Mouse (Mus musculus): ENCODE data around the gene Nap1l2. TPM values are rescaled to one million over a fixed set of nuclear protein-coding genes. Genes with fewer than 3 reads are reported as not detected.
"Not testable (repeated sequence)": the region's sequence is repeated elsewhere in the genome, so short reads cannot be mapped to it uniquely, and the experiment has no call there.

Nap1l2 gene
- polyA plus RNA-seq (2015; fragmentation: Nextera tagmentation; extraction: Ambion mirVana) = 0.82 and 1.4 TPM in 2 replicates

GRCm38 (mm10) chrX:103186431-103186786 is at the start of gene Nap1l2:
Gene Nap1l2, minus strand, starts transcription at chrX:103186640.
- H3K27me3 ChIP-seq = peaks cover 46% of the 10 kb centered on the region
- H3K4me3 ChIP-seq (replicated peaks) = peak within 1 kb of the TSS; percentile 44
- no peaks in the 10 kb centered on the region for H3K9me3 ChIP-seq (replicated peaks)
- 0 out of 2 replicates have a peak, but pooled peaks have one; percentile 52 for ATAC-seq (replicated peaks; ENCODE audit: low FRiP score)
- no peaks in the 10 kb centered on the region for H3K4me1 ChIP-seq
- WGBS = 20% methylated on average over 13 of the region's 13 CpGs
- peak within 1 kb of the TSS; percentile 62 for H3K4me2 ChIP-seq
- no peaks in the 10 kb centered on the region for H3K36me3 ChIP-seq
- H3K9ac ChIP-seq = no peak within 1 kb of the TSS
- H3K27ac ChIP-seq = no peak within 1 kb of the TSS

DNA sequence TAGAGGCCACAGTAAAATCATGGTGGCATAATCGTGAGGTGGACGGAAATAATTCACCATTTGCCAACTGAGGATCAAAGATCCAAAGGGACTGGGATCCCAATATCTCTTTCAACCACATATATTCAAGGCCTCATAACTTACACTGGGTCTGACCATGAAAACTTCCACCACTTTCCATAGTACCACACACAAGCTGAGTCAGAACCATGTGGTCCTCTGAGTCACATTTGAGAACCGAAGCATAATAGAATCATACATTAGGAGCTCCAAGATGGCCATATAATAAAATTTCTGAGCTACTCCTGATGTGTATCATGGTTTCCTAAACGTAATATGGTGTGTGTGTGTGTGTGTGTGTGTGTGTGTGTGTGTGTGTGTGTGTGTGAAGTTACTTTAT is 28.8 kb upstream of the Nap1l2 start:
- no peak overlapping the region for H3K4me2 ChIP-seq
- H3K4me3 ChIP-seq (replicated peaks) = no peak overlapping the region
- no peak for ATAC-seq (replicated peaks; ENCODE audit: low FRiP score)
- H3K27me3 ChIP-seq = peaks cover 47% of the 10 kb centered on the region
- WGBS = 76% methylated on average over 4 of the region's 4 CpGs
- H3K36me3 ChIP-seq = no peaks in the 10 kb centered on the region
- H3K27ac ChIP-seq = no peak overlapping the region
- H3K9ac ChIP-seq = no peak overlapping the region
- no peaks in the 10 kb centered on the region for H3K9me3 ChIP-seq (replicated peaks)
- H3K4me1 ChIP-seq = no peaks in the 10 kb centered on the region

- no peak for ATAC-seq (replicated peaks; ENCODE audit: low FRiP score)
- H3K27ac ChIP-seq = no peak overlapping the region
- H3K4me3 ChIP-seq (replicated peaks) = peak overlapping the region; percentile 44
These were observed 389 bp upstream of the Nap1l2 start for GRCm38 (mm10) chrX:103186829-103187228.

DNA sequence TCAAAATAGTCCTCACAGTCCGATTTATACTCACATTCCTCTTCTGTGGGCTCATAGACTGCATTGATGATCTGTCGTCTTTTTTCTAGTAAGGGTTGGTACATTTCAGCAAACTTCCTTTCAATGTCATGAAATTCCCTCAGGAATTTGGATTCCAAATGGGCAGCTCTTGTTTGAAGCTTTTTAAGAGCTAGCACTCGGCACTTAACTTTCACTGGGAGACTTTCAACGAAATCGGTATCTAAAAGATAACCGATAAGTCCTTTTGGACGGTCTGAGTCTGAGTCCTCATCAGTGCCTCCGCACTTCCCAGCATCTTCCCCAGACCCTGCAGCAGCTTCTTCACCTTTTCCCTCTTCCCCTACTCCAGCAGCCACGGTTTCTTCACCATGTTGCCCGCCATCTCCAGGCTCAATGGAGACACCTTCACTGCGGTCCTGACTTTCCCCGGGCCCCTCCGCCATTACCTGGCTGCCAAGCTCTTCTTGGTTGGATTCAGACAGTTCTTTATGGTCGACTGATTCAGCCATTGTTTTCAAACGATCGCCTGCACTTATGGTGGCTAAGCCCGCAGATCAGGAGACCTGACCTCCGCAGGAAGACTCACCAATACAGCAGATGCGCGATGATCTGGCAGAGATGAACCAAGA is 534 bp downstream of the Nap1l2 start:
- Histone ChIP-seq H3K9ac (no peak overlapping the region), H3K4me2 (peak overlapping the region; percentile 62), H3K27ac (no peak overlapping the region), H3K36me3 (no peaks in the 10 kb centered on the region), H3K4me3 (replicated peaks) (peak overlapping the region; percentile 44), H3K4me1 (no peaks in the 10 kb centered on the region), H3K9me3 (replicated peaks) (no peaks in the 10 kb centered on the region), H3K27me3 (peaks cover 49% of the 10 kb centered on the region)
- 23% methylated on average over 20 of the region's 20 CpGs for WGBS
- ATAC-seq (replicated peaks; ENCODE audit: low FRiP score) = no peak

More at GRCm38 (mm10) chrX:103186829-103187228, 389 bp upstream of the Nap1l2 start:
- Histone ChIP-seq H3K36me3 (no peaks in the 10 kb centered on the region), H3K4me1 (no peaks in the 10 kb centered on the region), H3K9me3 (replicated peaks) (no peaks in the 10 kb centered on the region), H3K9ac (no peak overlapping the region), H3K4me2 (peak overlapping the region; percentile 62), H3K27me3 (peaks cover 42% of the 10 kb centered on the region)
- WGBS = 19% methylated on average over 1 of the region's 1 CpGs

GRCm38 (mm10) chrX:103183536-103183935 is 2.9 kb downstream of the Nap1l2 start:
- Histone ChIP-seq H3K4me2 (no peak overlapping the region), H3K36me3 (no peaks in the 10 kb centered on the region), H3K27ac (no peak overlapping the region), H3K9ac (no peak overlapping the region), H3K9me3 (replicated peaks) (no peaks in the 10 kb centered on the region), H3K27me3 (peaks cover 46% of the 10 kb centered on the region), H3K4me1 (no peaks in the 10 kb centered on the region), H3K4me3 (replicated peaks) (no peak overlapping the region)
- no peak for ATAC-seq (replicated peaks; ENCODE audit: low FRiP score)

- H3K9me3 ChIP-seq (replicated peaks) = no peaks in the 10 kb centered on the region
- no peak overlapping the region for H3K9ac ChIP-seq
- no peak overlapping the region for H3K4me2 ChIP-seq
- H3K27me3 ChIP-seq = peaks cover 29% of the 10 kb centered on the region
- H3K4me1 ChIP-seq = no peaks in the 10 kb centered on the region
- H3K4me3 ChIP-seq (replicated peaks) = no peak overlapping the region
- 80% methylated on average over 4 of the region's 4 CpGs for WGBS
- no peak overlapping the region for H3K27ac ChIP-seq
- no peaks in the 10 kb centered on the region for H3K36me3 ChIP-seq
- no peak for ATAC-seq (replicated peaks; ENCODE audit: low FRiP score)
These were observed 6.5 kb downstream of the Nap1l2 start for GRCm38 (mm10) chrX:103179771-103180558.

DNA sequence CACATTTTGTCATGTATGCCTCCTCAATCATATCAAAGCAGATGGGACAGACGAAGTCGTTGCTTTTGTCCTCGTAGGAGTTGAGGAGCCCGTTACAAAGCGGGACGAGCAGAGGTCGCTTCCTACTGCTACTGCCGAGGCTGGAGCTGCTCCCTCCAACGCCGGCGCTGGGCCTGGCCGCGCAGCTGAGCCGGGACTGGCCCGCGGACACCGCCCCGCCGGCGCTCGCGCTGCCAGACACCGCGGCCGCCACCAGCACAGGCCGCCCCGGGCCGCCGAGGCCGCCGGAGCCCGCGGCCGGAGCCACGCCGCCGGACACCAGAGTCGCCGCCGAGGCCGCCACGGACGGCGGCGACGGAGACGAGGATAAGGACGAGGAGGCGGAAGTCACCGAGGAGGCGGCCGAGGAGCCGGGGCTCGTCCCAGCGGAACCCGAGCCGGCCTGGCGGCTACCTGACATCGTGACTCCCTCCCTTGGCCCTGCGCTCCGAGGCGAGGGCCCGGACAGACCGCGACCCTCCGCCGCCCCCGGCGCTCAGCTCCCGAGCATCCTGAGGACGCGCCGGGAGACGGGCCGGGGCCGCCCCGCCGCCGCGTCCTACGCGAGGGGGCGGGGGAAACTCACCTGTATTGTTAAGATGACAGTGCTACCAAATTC is 21.4 kb downstream of the Nap1l2 start:
- H3K4me3 ChIP-seq (replicated peaks) = peak overlapping the region; percentile 36
- peaks cover 19% of the 10 kb centered on the region for H3K27me3 ChIP-seq
- not testable (repeated sequence) for H3K36me3 ChIP-seq; H3K4me1 ChIP-seq; H3K9ac ChIP-seq; H3K27ac ChIP-seq; H3K9me3 ChIP-seq (replicated peaks)
- WGBS = 24% methylated on average over 20 of the region's 83 CpGs
- ATAC-seq (replicated peaks; ENCODE audit: low FRiP score) = peak; percentile 91
- peak overlapping the region; percentile 50 for H3K4me2 ChIP-seq

- 54% methylated on average over 1 of the region's 1 CpGs for WGBS
- no peaks in the 10 kb centered on the region for H3K36me3 ChIP-seq
- no peak overlapping the region for H3K4me2 ChIP-seq
- H3K9ac ChIP-seq = no peak overlapping the region
- H3K4me3 ChIP-seq (replicated peaks) = no peak overlapping the region
- no peak for ATAC-seq (replicated peaks; ENCODE audit: low FRiP score)
- peaks cover 51% of the 10 kb centered on the region for H3K27me3 ChIP-seq
- H3K27ac ChIP-seq = no peak overlapping the region
- H3K9me3 ChIP-seq (replicated peaks) = no peaks in the 10 kb centered on the region
- H3K4me1 ChIP-seq = no peaks in the 10 kb centered on the region
These were observed 30.3 kb downstream of the Nap1l2 start for GRCm38 (mm10) chrX:103156134-103156533.

- 83% methylated on average over 3 of the region's 3 CpGs for WGBS
- Histone ChIP-seq H3K9me3 (replicated peaks) (no peaks in the 10 kb centered on the region), H3K27me3 (peaks cover 5% of the 10 kb centered on the region; the same call in 1 of the 2 replicates), H3K36me3 (no peaks in the 10 kb centered on the region), H3K4me1 (no peaks in the 10 kb centered on the region), H3K4me2 (no peak overlapping the region), H3K27ac (no peak overlapping the region), H3K9ac (no peak overlapping the region), H3K4me3 (replicated peaks) (no peak overlapping the region)
- no peak for ATAC-seq (replicated peaks; ENCODE audit: low FRiP score)
These were observed 47.9 kb downstream of the Nap1l2 start for GRCm38 (mm10) chrX:103138549-103138948.

Other genes starting within 250 kb of the Nap1l2 start
- not detected in 2 replicates for gene Cdx4, start 134.8 kb upstream of the Nap1l2 start, polyA plus RNA-seq (2015; fragmentation: Nextera tagmentation; extraction: Ambion mirVana)
- 3.2 and 3.8 TPM in 2 replicates for gene Chic1, start 169.8 kb upstream of the Nap1l2 start, polyA plus RNA-seq (2015; fragmentation: Nextera tagmentation; extraction: Ambion mirVana)
- gene Tsx, start 227.8 kb upstream of the Nap1l2 start, polyA plus RNA-seq (2015; fragmentation: Nextera tagmentation; extraction: Ambion mirVana) = 0.21 and 0.26 TPM in 2 replicates
- gene Gm26992, start 235.4 kb upstream of the Nap1l2 start, polyA plus RNA-seq (2015; fragmentation: Nextera tagmentation; extraction: Ambion mirVana) = not detected in 2 replicates